Mouse (Mus musculus) ES-E14 (cell line): ENCODE data around the gene Arhgap44. TPM values are rescaled to one million over a fixed set of nuclear protein-coding genes. Genes with fewer than 3 reads are reported as not detected.
A peak's percentile ranks its signal among the peaks of the same experiment; 100 is the strongest.

Experiments used
- DNase-seq: peaks from one replicate; pipeline ENCODE4 v3.0.0-alpha.2; 2013; ENCODE audit warnings: low read depth, low spot score
- H3K27ac ChIP-seq: 2 replicates; pipeline ENCODE4 v1.5.1; 2012; ENCODE audit warnings: low read depth, mild to moderate bottlenecking, low read length, moderate library complexity, mixed read lengths; ENCODE audit not compliant: poor library complexity, insufficient read depth, severe bottlenecking
- H3K36me3 ChIP-seq: 2 replicates; pipeline ENCODE4 v1.6.1; 2012; ENCODE audit warnings: mild to moderate bottlenecking, low read length, moderate library complexity, mixed read lengths; ENCODE audit not compliant: control insufficient read depth, poor library complexity, insufficient read depth, severe bottlenecking
- H3K4me1 ChIP-seq, 2 experiments: fragments of 150-350 bp in 1 of 2; sonication (generic) in 1 of 2; 2 replicates each; pipeline ENCODE4 v1.6.1; 2012; ENCODE audit warnings: low read length in 2 of 2, mild to moderate bottlenecking in 1 of 2, mixed read lengths in 1 of 2; ENCODE audit not compliant: control insufficient read depth in 2 of 2, insufficient read depth in 2 of 2, poor library complexity in 1 of 2
- H3K4me3 ChIP-seq, 2 experiments: fragments of 150-350 bp in 1 of 2; sonication (generic) in 1 of 2; 2 replicates each; pipeline ENCODE4 v1.5.1; 2012; ENCODE audit warnings: low read length in 2 of 2, low read depth in 1 of 2, mild to moderate bottlenecking in 1 of 2, mixed read lengths in 1 of 2; ENCODE audit not compliant: insufficient read depth in 1 of 2, poor library complexity in 1 of 2, severe bottlenecking in 1 of 2
- H3K9ac ChIP-seq: 2 replicates; pipeline ENCODE4 v1.6.1; 2012; ENCODE audit warnings: low read depth, mild to moderate bottlenecking, low read length, mixed read lengths; ENCODE audit not compliant: poor library complexity, insufficient read depth, severe bottlenecking
- H3K9me3 ChIP-seq: fragments of 150-350 bp; sonication (generic); 2 replicates; pipeline ENCODE4 v1.6.1; 2012; ENCODE audit warnings: low read depth, mild to moderate bottlenecking, low read length; ENCODE audit not compliant: control insufficient read depth, insufficient read depth
- CHD2 ChIP-seq: IDR thresholded peaks from 2 replicates; pipeline ENCODE4 v1.6.1; 2014; ENCODE audit warnings: mild to moderate bottlenecking, low read depth, low read length, inconsistent platforms
- HCFC1 ChIP-seq: IDR thresholded peaks from 2 replicates; pipeline ENCODE4 v1.6.1; 2012; ENCODE audit warnings: low read length, inconsistent platforms, borderline replicate concordance; ENCODE audit not compliant: insufficient read depth
- MAFK ChIP-seq: IDR thresholded peaks from 2 replicates; pipeline ENCODE4 v1.6.1; 2014; ENCODE audit warnings: mild to moderate bottlenecking, low read depth, low read length, inconsistent platforms; ENCODE audit not compliant: insufficient read depth
- ZC3H11A ChIP-seq: IDR thresholded peaks from 2 replicates; pipeline ENCODE4 v1.6.1; 2012; ENCODE audit warnings: low read depth, mild to moderate bottlenecking, inconsistent platforms, low read length, borderline replicate concordance
- ZNF384 ChIP-seq: IDR thresholded peaks from 2 replicates; pipeline ENCODE4 v1.6.1; 2012; ENCODE audit warnings: low read depth, low read length, inconsistent platforms
- in situ Hi-C, 2 experiments: fragments of 600-800 bp; cut with MboI; formaldehyde crosslinking; loops; one replicate each; pipeline ENCODE4 v1.15.1; 2025; ENCODE audit warnings: low sequenced_read_pairs in 2 of 2, inconsistent platforms in 1 of 2; ENCODE audit not compliant: unreplicated experiment in 2 of 2
- total RNA-seq: library from RNA; depleted of rRNA; stranded (reverse); fragments of 300-350 nt; gene quantifications from 2 replicates; pipeline ENCODE4 v1.2.3, GENCODE M21; 2012

Gene Arhgap44
- total RNA-seq, 1 experiment = 8.8 TPM

GRCm38 (mm10) chr11:65115811-65116210 lies 47.0 kb downstream of the Arhgap44 start:
- H3K27ac ChIP-seq = no peak overlapping the region
- in situ Hi-C loops = no loop called here
- H3K36me3 ChIP-seq = no peaks in the 10 kb centered on the region
- no peak for DNase-seq
- H3K4me1 ChIP-seq = peaks cover 6% of the 10 kb centered on the region in 2 experiments; a peak in 3 of 4 replicates
- TF ChIP-seq CHD2 (no peak), ZNF384 (no peak), MAFK (no peak), HCFC1 (no peak), ZC3H11A (no peak)
- no peak overlapping the region for H3K4me3 ChIP-seq
- H3K9me3 ChIP-seq = no peaks in the 10 kb centered on the region
- no peak overlapping the region for H3K9ac ChIP-seq

GRCm38 (mm10) chr11:65112086-65112485 lies 50.7 kb downstream of the Arhgap44 start:
- in situ Hi-C loops = no loop called here
- Histone ChIP-seq H3K4me1 (peaks cover 13 to 22% of the 10 kb centered on the region in 2 experiments), H3K36me3 (no peaks in the 10 kb centered on the region; the same call in 1 of the 2 replicates), H3K9ac (no peak overlapping the region; the same call in 1 of the 2 replicates), H3K9me3 (no peaks in the 10 kb centered on the region), H3K27ac (no peak overlapping the region), H3K4me3 (no peak overlapping the region)
- no peak for DNase-seq
- TF ChIP-seq HCFC1 (no peak), ZNF384 (peak; percentile 65; the same call in 1 of the 2 replicates)

- in situ Hi-C loops = no loop called here
- no peak for DNase-seq
- H3K9ac ChIP-seq = no peak overlapping the region
- no peak overlapping the region for H3K27ac ChIP-seq
- H3K36me3 ChIP-seq = no peaks in the 10 kb centered on the region; the same call in 1 of the 2 replicates
- no peak overlapping the region for H3K4me3 ChIP-seq
- TF ChIP-seq ZC3H11A = no peak
- TF ChIP-seq MAFK = no peak
- TF ChIP-seq ZNF384 = no peak
- TF ChIP-seq HCFC1 = no peak
- no peak for TF ChIP-seq CHD2
- no peaks in the 10 kb centered on the region for H3K9me3 ChIP-seq
- peaks cover 13 to 22% of the 10 kb centered on the region in 2 experiments for H3K4me1 ChIP-seq
Observed at GRCm38 (mm10) chr11:65111651-65112050, 51.1 kb downstream of the Arhgap44 start.

GRCm38 (mm10) chr11:65110058-65110457 lies 52.7 kb downstream of the Arhgap44 start:
- Histone ChIP-seq H3K4me3 (no peak overlapping the region), H3K9ac (no peak overlapping the region), H3K4me1 (peaks cover 13 to 22% of the 10 kb centered on the region in 2 experiments), H3K27ac (peak overlapping the region; percentile 61), H3K9me3 (no peaks in the 10 kb centered on the region), H3K36me3 (no peaks in the 10 kb centered on the region; the same call in 1 of the 2 replicates)
- in situ Hi-C loops = no loop called here
- no peak for TF ChIP-seq CHD2
- no peak for TF ChIP-seq ZC3H11A
- DNase-seq = no peak

- in situ Hi-C loops = no loop called here
- peak overlapping the region; percentile 14; the same call in 1 of the 2 replicates for H3K9ac ChIP-seq
- TF ChIP-seq MAFK = no peak
- TF ChIP-seq HCFC1 = no peak
- no peak for TF ChIP-seq ZNF384
- no peak for TF ChIP-seq CHD2
- TF ChIP-seq ZC3H11A = no peak
- no peak overlapping the region for H3K4me3 ChIP-seq
- H3K27ac ChIP-seq = no peak overlapping the region
- H3K4me1 ChIP-seq = peaks cover 11 to 22% of the 10 kb centered on the region in 2 experiments
- no peaks in the 10 kb centered on the region for H3K9me3 ChIP-seq
- no peak for DNase-seq
- no peaks in the 10 kb centered on the region; the same call in 1 of the 2 replicates for H3K36me3 ChIP-seq
Observed at GRCm38 (mm10) chr11:65107734-65108171, 55.0 kb downstream of the Arhgap44 start.
